Mouse (Mus musculus) heart, postnatal 0 days (tissue): ENCODE measurements around the gene Olfr806. TPM values are rescaled to one million over a fixed set of nuclear protein-coding genes. Genes with fewer than 3 reads are reported as not detected.

Source experiments
- ATAC-seq: fragments of 200-750 bp; cut with Nextera tagmentation; 2 replicates; pipeline ENCODE4 v1.8.0; 2017; ENCODE audit warnings: low read depth, moderate number of reproducible peaks, moderate library complexity; ENCODE audit not compliant: insufficient read depth
- DNase-seq: peaks from one replicate; pipeline ENCODE4 v3.0.0-alpha.2; 2016; ENCODE audit warnings: low spot score
- H3K27ac ChIP-seq: fragments of 300-500 bp; sonication (generic); 2 replicates; pipeline ENCODE4 v1.5.1; 2014; ENCODE audit warnings: low read depth, mild to moderate bottlenecking
- H3K27me3 ChIP-seq: fragments of 300-500 bp; sonication (generic); 2 replicates; pipeline ENCODE4 v1.6.1; 2014; ENCODE audit warnings: low read length, mixed read lengths; ENCODE audit not compliant: control insufficient read depth, insufficient read depth
- H3K36me3 ChIP-seq: fragments of 300-500 bp; sonication (generic); replicated peaks from 2 replicates; pipeline ENCODE4 v1.6.1; 2014; ENCODE audit warnings: low read length, mixed read lengths; ENCODE audit not compliant: control insufficient read depth, insufficient read depth
- H3K4me1 ChIP-seq: fragments of 300-500 bp; sonication (generic); 2 replicates; pipeline ENCODE4 v1.6.1; 2014; ENCODE audit warnings: antibody characterized with exemption; ENCODE audit not compliant: control insufficient read depth, insufficient read depth
- H3K4me2 ChIP-seq: fragments of 300-500 bp; sonication (generic); 2 replicates; pipeline ENCODE4 v1.6.1; 2014; ENCODE audit warnings: low read depth, mild to moderate bottlenecking, low read length, moderate library complexity
- H3K4me3 ChIP-seq: fragments of 300-500 bp; sonication (generic); 2 replicates; pipeline ENCODE4 v1.5.1; 2014; ENCODE audit warnings: low read depth, low read length
- H3K9ac ChIP-seq: fragments of 300-500 bp; sonication (generic); replicated peaks from 2 replicates; pipeline ENCODE4 v1.6.1; 2014; ENCODE audit warnings: low read depth, low read length, mixed read lengths
- H3K9me3 ChIP-seq: fragments of 300-500 bp; sonication (generic); replicated peaks from 2 replicates; pipeline ENCODE4 v1.6.1; 2016; ENCODE audit warnings: low read length; ENCODE audit not compliant: control insufficient read depth
- CTCF ChIP-seq: IDR thresholded peaks from 2 replicates; pipeline ENCODE4 v1.5.1; 2016; ENCODE audit warnings: antibody characterized with exemption, control low read depth, low read depth
- EP300 ChIP-seq: IDR thresholded peaks from 2 replicates; pipeline ENCODE4 v1.6.1; 2016; ENCODE audit warnings: antibody characterized with exemption, low read depth
- WGBS: fragments of 180-500 bp; shearing (Covaris S2); extraction: QIAGEN DNeasy Blood & Tissue Kit; methylation state at CpG from one replicate; pipeline ENCODE4 v1.1.7; 2014; 5-methylcytosine and 5-hydroxymethylcytosine counted together
- microRNA-seq: library from miRNA; unstranded; fragments of <30 nt; microRNA quantifications from one replicate; pipeline ENCODE4, GENCODE M21; 2016
- polyA plus RNA-seq: library from polyadenylated mRNA; unstranded; fragments of >200 nt; fragmentation: Nextera tagmentation; extraction: Ambion mirVana; gene quantifications from 2 replicates; pipeline ENCODE4 v1.2.1, GENCODE M21; 2015
- total RNA-seq: library from RNA; depleted of rRNA; stranded (reverse); fragments of >200 nt; gene quantifications from 2 replicates; pipeline ENCODE4 v1.2.3, GENCODE M21; 2014; ENCODE audit warnings: low replicate concordance; rRNA removed

Olfr806 gene
- total and polyA plus RNA-seq, 2 experiments from 2014 or later = not detected

- no peaks in the 10 kb centered on the region for H3K4me1 ChIP-seq
- no peak within 1 kb of the TSS for H3K4me2 ChIP-seq
- H3K9ac ChIP-seq = no peak within 1 kb of the TSS
- no peak within 1 kb of the TSS for H3K4me3 ChIP-seq
- TF ChIP-seq CTCF (no peak), EP300 (no peak)
- H3K27ac ChIP-seq = no peak within 1 kb of the TSS
- DNase-seq (no peak), ATAC-seq (no peak)
- H3K9me3 ChIP-seq = no peaks in the 10 kb centered on the region
- H3K27me3 ChIP-seq = no peaks in the 10 kb centered on the region
- H3K36me3 ChIP-seq = no peaks in the 10 kb centered on the region
Observed at GRCm38 (mm10) chr10:129702910-129703309, 38.8 kb downstream of the Olfr806 start, which contains the start of gene Olfr804. Olfr804 (plus strand) TSS chr10:129703210.

- H3K27ac ChIP-seq = no peak within 1 kb of the TSS
- H3K4me1 ChIP-seq = no peaks in the 10 kb centered on the region
- H3K4me2 ChIP-seq = no peak within 1 kb of the TSS
- no peak for ATAC-seq
- H3K36me3 ChIP-seq = no peaks in the 10 kb centered on the region
- no peak within 1 kb of the TSS for H3K4me3 ChIP-seq
- H3K9me3 ChIP-seq = no peaks in the 10 kb centered on the region
- no peak within 1 kb of the TSS for H3K9ac ChIP-seq
- 54% methylated on average over 2 of the region's 2 CpGs for WGBS
- no peak for TF ChIP-seq CTCF
- DNase-seq = no peak
- H3K27me3 ChIP-seq = no peaks in the 10 kb centered on the region
Observed at GRCm38 (mm10) chr10:129694186-129694585, 47.5 kb downstream of the Olfr806 start, which contains the start of gene Olfr803. Olfr803 (minus strand) TSS chr10:129694286.

GRCm38 (mm10) chr10:129688069-129688468 is 53.7 kb downstream of the Olfr806 start, which contains the start of gene Olfr802:
Olfr802 (minus strand) TSS chr10:129688169.
- TF ChIP-seq EP300 (no peak), CTCF (no peak)

More at GRCm38 (mm10) chr10:129688069-129688468, 53.7 kb downstream of the Olfr806 start, which contains the start of gene Olfr802:
- WGBS = 46% methylated on average over 1 of the region's 1 CpGs
- DNase-seq (no peak), ATAC-seq (no peak)
- Histone ChIP-seq H3K4me2 (no peak within 1 kb of the TSS), H3K36me3 (no peaks in the 10 kb centered on the region), H3K27ac (no peak within 1 kb of the TSS), H3K9me3 (no peaks in the 10 kb centered on the region), H3K9ac (no peak within 1 kb of the TSS), H3K4me3 (no peak within 1 kb of the TSS), H3K4me1 (no peaks in the 10 kb centered on the region), H3K27me3 (no peaks in the 10 kb centered on the region)

Small RNAs within 50 kb of the gene (microRNA-seq; reads per million reads assigned to microRNA genes)
- not detected for gene Gm24485

Other genes starting within 250 kb of the Olfr806 start
- gene Olfr790, start 243.4 kb downstream of the Olfr806 start, total RNA-seq = not detected in 2 replicates
- not detected in 2 replicates for gene Olfr790, start 243.4 kb downstream of the Olfr806 start, polyA plus RNA-seq
- not detected in 2 replicates for gene Olfr791, start 220.1 kb downstream of the Olfr806 start, total RNA-seq
- not detected in 2 replicates for gene Olfr791, start 220.1 kb downstream of the Olfr806 start, polyA plus RNA-seq
- gene Olfr792, start 202.8 kb downstream of the Olfr806 start, total RNA-seq = not detected in 2 replicates
- gene Olfr792, start 202.8 kb downstream of the Olfr806 start, polyA plus RNA-seq = not detected in 2 replicates
- not detected in 2 replicates for gene Olfr794, start 174.3 kb downstream of the Olfr806 start, total RNA-seq
- gene Olfr794, start 174.3 kb downstream of the Olfr806 start, polyA plus RNA-seq = not detected in 2 replicates
- not detected in 2 replicates for gene Olfr796, start 129.4 kb downstream of the Olfr806 start, total RNA-seq
- not detected in 2 replicates for gene Olfr796, start 129.4 kb downstream of the Olfr806 start, polyA plus RNA-seq
- gene Olfr798, start 114.0 kb downstream of the Olfr806 start, total RNA-seq = not detected in 2 replicates
- not detected in 2 replicates for gene Olfr798, start 114.0 kb downstream of the Olfr806 start, polyA plus RNA-seq
- gene Olfr799, start 104.4 kb downstream of the Olfr806 start, total RNA-seq = not detected in 2 replicates
- not detected in 2 replicates for gene Olfr799, start 104.4 kb downstream of the Olfr806 start, polyA plus RNA-seq
- gene Olfr800, start 84.2 kb downstream of the Olfr806 start, total RNA-seq = not detected in 2 replicates
- gene Olfr800, start 84.2 kb downstream of the Olfr806 start, polyA plus RNA-seq = not detected in 2 replicates
- gene Olfr801, start 68.1 kb downstream of the Olfr806 start, total RNA-seq = not detected in 2 replicates
- gene Olfr801, start 68.1 kb downstream of the Olfr806 start, polyA plus RNA-seq = not detected in 2 replicates
- not detected in 2 replicates for gene Olfr802, start 53.8 kb downstream of the Olfr806 start, total RNA-seq
- not detected in 2 replicates for gene Olfr802, start 53.8 kb downstream of the Olfr806 start, polyA plus RNA-seq
- gene Olfr803, start 47.6 kb downstream of the Olfr806 start, total RNA-seq = not detected in 2 replicates
- not detected in 2 replicates for gene Olfr803, start 47.6 kb downstream of the Olfr806 start, polyA plus RNA-seq
- not detected in 2 replicates for gene Olfr804, start 38.7 kb downstream of the Olfr806 start, total RNA-seq
- not detected in 2 replicates for gene Olfr804, start 38.7 kb downstream of the Olfr806 start, polyA plus RNA-seq
- not detected in 2 replicates for gene Olfr805, start 12.5 kb downstream of the Olfr806 start, total RNA-seq
- not detected in 2 replicates for gene Olfr805, start 12.5 kb downstream of the Olfr806 start, polyA plus RNA-seq
- gene Olfr807, start 15.9 kb upstream of the Olfr806 start, total RNA-seq = not detected in 2 replicates
- gene Olfr807, start 15.9 kb upstream of the Olfr806 start, polyA plus RNA-seq = not detected in 2 replicates
- not detected in 2 replicates for gene Olfr808, start 23.6 kb upstream of the Olfr806 start, total RNA-seq
- gene Olfr808, start 23.6 kb upstream of the Olfr806 start, polyA plus RNA-seq = not detected in 2 replicates
- not detected in 2 replicates for gene Olfr809, start 32.7 kb upstream of the Olfr806 start, total RNA-seq
- not detected in 2 replicates for gene Olfr809, start 32.7 kb upstream of the Olfr806 start, polyA plus RNA-seq
- gene Olfr810, start 53.0 kb upstream of the Olfr806 start, total RNA-seq = not detected in 2 replicates
- gene Olfr810, start 53.0 kb upstream of the Olfr806 start, polyA plus RNA-seq = not detected in 2 replicates
- gene Olfr811, start 62.5 kb upstream of the Olfr806 start, total RNA-seq = not detected in 2 replicates
- not detected in 2 replicates for gene Olfr811, start 62.5 kb upstream of the Olfr806 start, polyA plus RNA-seq
- gene Olfr812, start 104.2 kb upstream of the Olfr806 start, total RNA-seq = not detected in 2 replicates
- gene Olfr812, start 104.2 kb upstream of the Olfr806 start, polyA plus RNA-seq = not detected in 2 replicates
- not detected in 2 replicates for gene Olfr813, start 113.4 kb upstream of the Olfr806 start, total RNA-seq
- not detected in 2 replicates for gene Olfr813, start 113.4 kb upstream of the Olfr806 start, polyA plus RNA-seq
- not detected in 2 replicates for gene Olfr814, start 137.9 kb upstream of the Olfr806 start, total RNA-seq
- not detected in 2 replicates for gene Olfr814, start 137.9 kb upstream of the Olfr806 start, polyA plus RNA-seq
- not detected in 2 replicates for gene Olfr815, start 163.9 kb upstream of the Olfr806 start, total RNA-seq
- not detected in 2 replicates for gene Olfr815, start 163.9 kb upstream of the Olfr806 start, polyA plus RNA-seq
- not detected in 2 replicates for gene Olfr816, start 173.7 kb upstream of the Olfr806 start, total RNA-seq
- gene Olfr816, start 173.7 kb upstream of the Olfr806 start, polyA plus RNA-seq = not detected in 2 replicates
- gene Olfr818, start 207.2 kb upstream of the Olfr806 start, total RNA-seq = not detected in 2 replicates
- not detected in 2 replicates for gene Olfr818, start 207.2 kb upstream of the Olfr806 start, polyA plus RNA-seq
- not detected in 2 replicates for gene Olfr819, start 225.3 kb upstream of the Olfr806 start, total RNA-seq
- gene Olfr819, start 225.3 kb upstream of the Olfr806 start, polyA plus RNA-seq = not detected in 2 replicates
- not detected in 2 replicates for gene Olfr247, start 234.2 kb upstream of the Olfr806 start, total RNA-seq
- not detected in 2 replicates for gene Olfr247, start 234.2 kb upstream of the Olfr806 start, polyA plus RNA-seq
- not detected in 2 replicates for gene Gm10310, start 243.1 kb upstream of the Olfr806 start, total RNA-seq
- gene Gm10310, start 243.1 kb upstream of the Olfr806 start, polyA plus RNA-seq = not detected in 2 replicates